ENCODE assay signal across 16 mouse cellular contexts in the genomic region with DNA sequence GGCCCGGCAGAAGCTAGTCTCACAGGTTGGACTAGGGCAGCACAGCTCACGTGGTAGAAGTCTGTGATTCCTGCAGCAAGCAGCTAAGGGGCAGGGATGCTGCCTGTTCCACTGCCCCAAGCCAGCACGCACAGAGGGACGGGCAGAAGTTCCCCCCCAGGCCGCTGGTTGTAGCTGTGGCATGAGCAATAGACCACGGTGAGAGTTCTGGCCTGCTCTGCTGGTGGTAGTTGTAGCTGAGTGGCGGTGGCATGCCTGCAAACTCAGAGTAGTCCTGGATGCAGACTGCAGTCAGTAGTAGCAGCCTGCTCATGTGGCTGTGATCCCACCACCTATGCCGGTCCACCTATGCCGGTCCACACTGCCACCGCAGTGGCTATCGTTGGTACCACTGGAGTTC.
"Had no signal": no experiment of that assay in that cellular context is flagged by ENCODE, and none has a peak within 500 bp of the region (broad histone marks: within the 10 kb centered on the region; RNA-seq: fewer than 3 reads in every experiment).

No protein-coding gene starts in this region.

- H3K4me3 ChIP-seq: neural tube, embryonic 13.5 days; neural tube, embryonic 15.5 days; stomach, embryonic 15.5 days had no signal

- H3K27ac ChIP-seq: neural tube, embryonic 13.5 days; neural tube, embryonic 15.5 days; stomach, embryonic 15.5 days; stomach, postnatal 0 days had no signal

- H3K4me1 ChIP-seq: neural tube, embryonic 13.5 days; neural tube, embryonic 15.5 days; stomach, embryonic 15.5 days had no signal

- H3K36me3 ChIP-seq: neural tube, embryonic 13.5 days; neural tube, embryonic 15.5 days; stomach, embryonic 15.5 days had no signal

- H3K9me3 ChIP-seq: neural tube, embryonic 15.5 days; stomach, embryonic 15.5 days had no signal

- H3K9ac ChIP-seq: neural tube, embryonic 13.5 days; neural tube, embryonic 15.5 days; stomach, embryonic 15.5 days had no signal

- H3K4me2 ChIP-seq: neural tube, embryonic 13.5 days; neural tube, embryonic 15.5 days; stomach, embryonic 15.5 days had no signal

- H3K27me3 ChIP-seq: neural tube, embryonic 13.5 days; neural tube, embryonic 15.5 days; stomach, embryonic 15.5 days had no signal

- DNase-seq: retina, postnatal 1 day; right cerebral cortex, adult 18-20 months; right cerebral cortex, postnatal 14 days; right cerebral cortex, postnatal 25 days; right cerebral cortex, postnatal 4 days; spleen, adult 18-20 months; thymus, adult 18-20 months; thymus, adult 2 months; thymus, postnatal 14 days; thymus, postnatal 25 days; thymus, postnatal 36 days; thymus, postnatal 4 days had no signal
